Mouse (Mus musculus) gastrocnemius, adult 8-10 months (tissue): ENCODE measurements around the gene Csta1. TPM values are rescaled to one million over a fixed set of nuclear protein-coding genes. Genes with fewer than 3 reads are reported as not detected.

Experiments
- DNase-seq, 2 experiments: peaks; one replicate each; pipeline ENCODE4 v3.0.0; 2022; ENCODE audit warnings: low spot score in 2 of 2
- total RNA-seq, 4 experiments: library from RNA; stranded (reverse); gene quantifications; 2 replicates each; pipeline ENCODE4 v1.2.4; 2022

The Csta1 gene
- total RNA-seq, 4 experiments from 2014 or later: not detected

- DNase-seq: peak; percentile 89
Observed at GRCm38 (mm10) chr16:36071450-36072379, 59.3 kb downstream of the Csta1 start, which contains the start of the genes Fam162a and Ccdc58. Fam162a (minus strand) TSS chr16:36071594. Ccdc58 (plus strand) TSS chr16:36071685.

GRCm38 (mm10) chr16:36071071-36071449 is 60.0 kb downstream of the Csta1 start:
- DNase-seq: no peak

Other genes starting within 250 kb of the Csta1 start
- 1 to 10 TPM; 2.6 to 4.1 (median 3.3) TPM for gene Parp9, start 192.8 kb downstream of the Csta1 start, total RNA-seq
- gene Dtx3l, start 192.1 kb downstream of the Csta1 start, total RNA-seq: 1 to 10 TPM; 3.2 to 4.3 (median 4.1) TPM
- 100 to 1,000 TPM; 164 to 190 (median 172) TPM for gene Kpna1, start 152.5 kb downstream of the Csta1 start, total RNA-seq
- gene Wdr5b, start 90.1 kb downstream of the Csta1 start, total RNA-seq: 1 to 10 TPM; 2.3 to 3.0 (median 2.5) TPM
- 100 to 1,000 TPM; 112 to 134 (median 121) TPM for gene Fam162a, start 59.6 kb downstream of the Csta1 start, total RNA-seq
- 10 to 100 TPM; 15.3 to 33.5 (median 22.2) TPM for gene Ccdc58, start 59.6 kb downstream of the Csta1 start, total RNA-seq
- not detected for gene Stfa2l1, start 25.6 kb upstream of the Csta1 start, total RNA-seq
- not detected for gene Gm5483, start 53.0 kb upstream of the Csta1 start, total RNA-seq
- not detected for gene Gm5416, start 79.2 kb upstream of the Csta1 start, total RNA-seq
- gene 2010005H15Rik, start 90.2 kb upstream of the Csta1 start, total RNA-seq: not detected
- not detected for gene Stfa1, start 145.7 kb upstream of the Csta1 start, total RNA-seq
- gene BC117090, start 203.1 kb upstream of the Csta1 start, total RNA-seq: not detected
- not detected for gene BC100530, start 236.5 kb upstream of the Csta1 start, total RNA-seq